Mouse (Mus musculus): ENCODE measurements around the gene Nrg4. TPM values are rescaled to one million over a fixed set of nuclear protein-coding genes. Genes with fewer than 3 reads are reported as not detected.

Gene Nrg4
- total RNA-seq, 2 experiments from 2014 or later = 0.51 to 0.67 TPM

GRCm38 (mm10) chr9:55226251-55226650 lies 100.4 kb downstream of the Nrg4 start:
- DNase-seq = no peak
- intact Hi-C loops (cut with DNase I) = no loop called here

GRCm38 (mm10) chr9:55225165-55225737 lies 101.4 kb downstream of the Nrg4 start:
- no peak for DNase-seq
- intact Hi-C loops (cut with DNase I) = no loop called here

- intact Hi-C loops (cut with DNase I) = loop anchor here (5.0 kb wide), 1 partner anchor 45 kb away; no protein-coding TSS in a partner anchor
- no peak for DNase-seq
Observed at GRCm38 (mm10) chr9:55217381-55217780, 109.3 kb downstream of the Nrg4 start.

GRCm38 (mm10) chr9:55216078-55216477 lies 110.6 kb downstream of the Nrg4 start:
- no peak for DNase-seq
- intact Hi-C loops (cut with DNase I) = loop anchor here (5.0 kb wide), 1 partner anchor 44 kb away; no protein-coding TSS in a partner anchor

GRCm38 (mm10) chr9:55215648-55216047 lies 111.0 kb downstream of the Nrg4 start:
- intact Hi-C loops (cut with DNase I) = loop anchor here (5.0 kb wide), 1 partner anchor 43 kb away; no protein-coding TSS in a partner anchor
- no peak for DNase-seq

- intact Hi-C loops (cut with DNase I) = loop anchor here (5.0 kb wide), 1 partner anchor 43 kb away; no protein-coding TSS in a partner anchor
- DNase-seq = no peak
Observed at GRCm38 (mm10) chr9:55215056-55215455, 111.6 kb downstream of the Nrg4 start.

GRCm38 (mm10) chr9:55213396-55213795 lies 113.2 kb downstream of the Nrg4 start:
- DNase-seq = no peak
- intact Hi-C loops (cut with DNase I) = no loop called here

- intact Hi-C loops (cut with DNase I) = no loop called here
- DNase-seq = no peak
Observed at GRCm38 (mm10) chr9:55211611-55212010, 115.0 kb downstream of the Nrg4 start.

GRCm38 (mm10) chr9:55208790-55209481 lies 117.7 kb downstream of the Nrg4 start, which contains the start of gene Fbxo22:
Gene Fbxo22 (plus strand): TSS chr9:55208925.
- DNase-seq = peak; percentile 78 to 79
- intact Hi-C loops (cut with DNase I) = no loop called here

- intact Hi-C loops (cut with DNase I) = no loop called here
- DNase-seq = no peak
Observed at GRCm38 (mm10) chr9:55208458-55208789, 118.2 kb downstream of the Nrg4 start.

GRCm38 (mm10) chr9:55199348-55199747 lies 127.3 kb downstream of the Nrg4 start:
- intact Hi-C loops (cut with DNase I) = no loop called here
- no peak for DNase-seq

GRCm38 (mm10) chr9:55198260-55198659 lies 128.4 kb downstream of the Nrg4 start:
- intact Hi-C loops (cut with DNase I) = no loop called here
- no peak for DNase-seq

GRCm38 (mm10) chr9:55195876-55196275 lies 130.8 kb downstream of the Nrg4 start:
- no peak for DNase-seq
- intact Hi-C loops (cut with DNase I) = no loop called here

- intact Hi-C loops (cut with DNase I) = loop anchor here (5.0 kb wide), 1 partner anchor 43 kb away; no protein-coding TSS in a partner anchor
- no peak for DNase-seq
Observed at GRCm38 (mm10) chr9:55174235-55174634, 152.4 kb downstream of the Nrg4 start.

- intact Hi-C loops (cut with DNase I) = loop anchor here (5.0 kb wide), 1 partner anchor 45 kb away; no protein-coding TSS in a partner anchor
- no peak for DNase-seq
Observed at GRCm38 (mm10) chr9:55172195-55172685, 154.4 kb downstream of the Nrg4 start.

GRCm38 (mm10) chr9:55170655-55171412 lies 155.8 kb downstream of the Nrg4 start:
- no peak for DNase-seq
- intact Hi-C loops (cut with DNase I) = loop anchor here (5.0 kb wide), 1 partner anchor 46 kb away; no protein-coding TSS in a partner anchor

Other genes with a start within 250 kb of the Nrg4 start
- 10 to 100 TPM; 30.2 to 33.4 TPM for gene Ube2q2, start 178.0 kb downstream of the Nrg4 start, total RNA-seq (2021)
- 10 to 100 TPM; 18.0 to 18.8 TPM for gene Fbxo22, start 117.9 kb downstream of the Nrg4 start, total RNA-seq (2021)
- gene Tmem266, start 69 bp upstream of the Nrg4 start, total RNA-seq (2021) = 1 to 10 TPM; 1.2 to 1.7 TPM
- gene Etfa, start 185.4 kb upstream of the Nrg4 start, total RNA-seq (2021) = 100 to 1,000 TPM; 213 to 275 TPM
- gene Isl2, start 211.8 kb upstream of the Nrg4 start, total RNA-seq (2021) = not detected